Mouse (Mus musculus): Measurements from ENCODE around the gene Zfp143. TPM values are rescaled to one million over a fixed set of nuclear protein-coding genes. Genes with fewer than 3 reads are reported as not detected.

The Zfp143 gene
- total and polyA plus RNA-seq, 2 experiments from 2014 or later = 9.6 to 21.0 TPM

- Histone ChIP-seq H3K9me3 (replicated peaks; ENCODE audit: control insufficient read depth, low read length) (no peaks in the 10 kb centered on the region), H3K4me3 (ENCODE audit: low read depth, low read length) (peak overlapping the region; percentile 69), H3K4me1 (ENCODE audit: control insufficient read depth, insufficient read depth) (peaks cover 16% of the 10 kb centered on the region; the same call in 1 of the 2 replicates), H3K27ac (ENCODE audit: low read depth) (peak overlapping the region; percentile 99), H3K36me3 (replicated peaks; ENCODE audit: control insufficient read depth, insufficient read depth, low read length) (peaks cover 12% of the 10 kb centered on the region), H3K27me3 (ENCODE audit: control insufficient read depth, insufficient read depth, low read length) (no peaks in the 10 kb centered on the region), H3K4me2 (ENCODE audit: low read depth, low read length) (peak overlapping the region; percentile 67), H3K9ac (replicated peaks; ENCODE audit: low read depth, low read length) (peak overlapping the region; percentile 91)
- no peak for ATAC-seq (ENCODE audit: insufficient read depth, low read depth)
- WGBS = 13% methylated on average over 5 of the region's 5 CpGs
- DNase-seq (ENCODE audit: low spot score) = no peak
- TF ChIP-seq CTCF (IDR thresholded peaks at IDR 0.05; ENCODE audit: low read depth) (no peak), EP300 (IDR thresholded peaks at IDR 0.05; ENCODE audit: low read depth) (no peak)
Measured at GRCm38 (mm10) chr7:110060106-110060668, 830 bp upstream of the Zfp143 start.

- Histone ChIP-seq H3K9me3 (replicated peaks; ENCODE audit: control insufficient read depth, low read length) (no peaks in the 10 kb centered on the region), H3K4me1 (ENCODE audit: control insufficient read depth, insufficient read depth) (peaks cover 16% of the 10 kb centered on the region; the same call in 1 of the 2 replicates), H3K4me3 (ENCODE audit: low read depth, low read length) (peak overlapping the region; percentile 69), H3K36me3 (replicated peaks; ENCODE audit: control insufficient read depth, insufficient read depth, low read length) (peaks cover 12% of the 10 kb centered on the region), H3K27me3 (ENCODE audit: control insufficient read depth, insufficient read depth, low read length) (no peaks in the 10 kb centered on the region), H3K4me2 (ENCODE audit: low read depth, low read length) (peak overlapping the region; percentile 67), H3K9ac (replicated peaks; ENCODE audit: low read depth, low read length) (peak overlapping the region; percentile 91), H3K27ac (ENCODE audit: low read depth) (peak overlapping the region; percentile 99)
- ATAC-seq (ENCODE audit: insufficient read depth, low read depth) (peak; percentile 1; the same call in 1 of the 2 replicates), DNase-seq (ENCODE audit: low spot score) (peak; percentile 31)
- no peak for TF ChIP-seq CTCF (IDR thresholded peaks at IDR 0.05; ENCODE audit: low read depth)
- no peak for TF ChIP-seq EP300 (IDR thresholded peaks at IDR 0.05; ENCODE audit: low read depth)
- WGBS = under 1% methylated on average over 26 of the region's 26 CpGs
Measured at GRCm38 (mm10) chr7:110060669-110061198, 283 bp upstream of the Zfp143 start.

- Histone ChIP-seq H3K9ac (replicated peaks; ENCODE audit: low read depth, low read length) (peak overlapping the region; percentile 88), H3K27ac (ENCODE audit: low read depth) (peak overlapping the region; percentile 100), H3K4me2 (ENCODE audit: low read depth, low read length) (peak overlapping the region; percentile 75), H3K36me3 (replicated peaks; ENCODE audit: control insufficient read depth, insufficient read depth, low read length) (peaks cover 5% of the 10 kb centered on the region), H3K9me3 (replicated peaks; ENCODE audit: control insufficient read depth, low read length) (no peaks in the 10 kb centered on the region), H3K4me3 (ENCODE audit: low read depth, low read length) (peak overlapping the region; percentile 70), H3K4me1 (ENCODE audit: control insufficient read depth, insufficient read depth) (peaks cover 16% of the 10 kb centered on the region; the same call in 1 of the 2 replicates), H3K27me3 (ENCODE audit: control insufficient read depth, insufficient read depth, low read length) (no peaks in the 10 kb centered on the region)
- under 1% methylated on average over 48 of the region's 48 CpGs for whole genome bisulfite sequencing
- ATAC-seq (ENCODE audit: insufficient read depth, low read depth) (peak; percentile 86), DNase-seq (ENCODE audit: low spot score) (peak; percentile 95)
- TF ChIP-seq EP300 (IDR thresholded peaks at IDR 0.05; ENCODE audit: low read depth) = peak; percentile 14; the same call in 1 of the 2 replicates
- no peak for TF ChIP-seq CTCF (IDR thresholded peaks at IDR 0.05; ENCODE audit: low read depth)
Measured at GRCm38 (mm10) chr7:110061752-110062273, 796 bp downstream of the Zfp143 start.

- H3K36me3 ChIP-seq (replicated peaks; ENCODE audit: control insufficient read depth, insufficient read depth, low read length) = peaks cover 9% of the 10 kb centered on the region
- ATAC-seq (ENCODE audit: insufficient read depth, low read depth) = no peak
- no peaks in the 10 kb centered on the region for H3K9me3 ChIP-seq (replicated peaks; ENCODE audit: control insufficient read depth, low read length)
- H3K27ac ChIP-seq (ENCODE audit: low read depth) = 0 out of 2 replicates have a peak overlapping the region, but pooled peaks have one; percentile 100
- H3K9ac ChIP-seq (replicated peaks; ENCODE audit: low read depth, low read length) = no peak overlapping the region
- H3K27me3 ChIP-seq (ENCODE audit: control insufficient read depth, insufficient read depth, low read length) = no peaks in the 10 kb centered on the region
- WGBS = 98% methylated on average over 9 of the region's 9 CpGs
- peaks cover 16% of the 10 kb centered on the region; the same call in 1 of the 2 replicates for H3K4me1 ChIP-seq (ENCODE audit: control insufficient read depth, insufficient read depth)
- no peak overlapping the region for H3K4me2 ChIP-seq (ENCODE audit: low read depth, low read length)
- H3K4me3 ChIP-seq (ENCODE audit: low read depth, low read length) = no peak overlapping the region
- no peak for TF ChIP-seq CTCF (IDR thresholded peaks at IDR 0.05; ENCODE audit: low read depth)
- TF ChIP-seq EP300 (IDR thresholded peaks at IDR 0.05; ENCODE audit: low read depth) = no peak
- DNase-seq (ENCODE audit: low spot score) = no peak
Measured at GRCm38 (mm10) chr7:110063731-110064130, 2.7 kb downstream of the Zfp143 start.

- ATAC-seq (ENCODE audit: insufficient read depth, low read depth) (no peak), DNase-seq (ENCODE audit: low spot score) (no peak)
- no peak overlapping the region for H3K4me2 ChIP-seq (ENCODE audit: low read depth, low read length)
- H3K27ac ChIP-seq (ENCODE audit: low read depth) = no peak overlapping the region
- WGBS = 78% methylated on average over 2 of the region's 2 CpGs
- no peaks in the 10 kb centered on the region for H3K4me1 ChIP-seq (ENCODE audit: control insufficient read depth, insufficient read depth)
- no peak overlapping the region for H3K4me3 ChIP-seq (ENCODE audit: low read depth, low read length)
- no peak overlapping the region for H3K9ac ChIP-seq (replicated peaks; ENCODE audit: low read depth, low read length)
- no peaks in the 10 kb centered on the region for H3K27me3 ChIP-seq (ENCODE audit: control insufficient read depth, insufficient read depth, low read length)
- TF ChIP-seq CTCF (IDR thresholded peaks at IDR 0.05; ENCODE audit: low read depth) (no peak), EP300 (IDR thresholded peaks at IDR 0.05; ENCODE audit: low read depth) (no peak)
- H3K36me3 ChIP-seq (replicated peaks; ENCODE audit: control insufficient read depth, insufficient read depth, low read length) = peaks cover 53% of the 10 kb centered on the region
- no peaks in the 10 kb centered on the region for H3K9me3 ChIP-seq (replicated peaks; ENCODE audit: control insufficient read depth, low read length)
Measured at GRCm38 (mm10) chr7:110069070-110069469, 8.1 kb downstream of the Zfp143 start.

All from heart, postnatal 0 days (tissue).